Mouse (Mus musculus): Measurements from ENCODE around the gene Tyw1.

GRCm38 (mm10) chr5:130290242-130290641, 34.8 kb downstream of the Tyw1 start:
- peak; percentile 53 for TF ChIP-seq CTCF (IDR thresholded peaks at IDR 0.05; ENCODE audit: low read depth, low read length)
- TF ChIP-seq EP300 (IDR thresholded peaks at IDR 0.05; ENCODE audit: insufficient read depth, low read depth, low read length): no peak
